Comparison of ENCODE assay signal across 9 mouse cellular contexts in genomic region chr10:19592556-19592955, GRCm38 (mm10). TPM values are rescaled to one million over a fixed set of nuclear protein-coding genes. Genes with fewer than 3 reads are reported as not detected.
A peak's percentile ranks its signal among the peaks of the same experiment; 100 is the strongest.
DNase-seq lines count a peak whose midpoint lies in the region; ATAC-seq lines count a peak whose summit lies in the region.
"Had no signal": no experiment of that assay in that cellular context is flagged by ENCODE, and none has a peak within 500 bp of the region (broad histone marks: within the 10 kb centered on the region; RNA-seq: fewer than 3 reads in every experiment).

No protein-coding gene starts in this region.

- H3K9ac ChIP-seq in lung, embryonic 15.5 days: peak overlapping the region; percentile 68
- peak overlapping the region; percentile 78 for H3K9ac ChIP-seq in embryonic facial prominence, embryonic 14.5 days (ENCODE audit: low read depth, low read length)
- H3K9ac ChIP-seq in intestine, embryonic 16.5 days (ENCODE audit: low read depth, low read length): peak overlapping the region; percentile 90
- peak overlapping the region; percentile 65 for H3K9ac ChIP-seq in neural tube, embryonic 15.5 days (replicated peaks)

- no peak for DNase-seq in lung, postnatal 25 days (ENCODE audit: low spot score)
- no peak for DNase-seq in embryonic facial prominence, embryonic 14.5 days (ENCODE audit: low spot score)
- DNase-seq in layer of hippocampus, adult 9-10 months (ENCODE audit: low spot score): no peak
- DNase-seq in right cerebral cortex, postnatal 4 days: no peak
- no peak for DNase-seq in ovary, adult 18-20 months (ENCODE audit: low spot score)
- DNase-seq: thymus, adult 18-20 months had no signal

- no peak for ATAC-seq in lung, embryonic 15.5 days (ENCODE audit: borderline replicate concordance, extremely low read depth, low FRiP score, low TSS enrichment)
- no peak for ATAC-seq in embryonic facial prominence, embryonic 14.5 days (ENCODE audit: low read depth)
- ATAC-seq in intestine, embryonic 16.5 days: no peak
- ATAC-seq in neural tube, embryonic 15.5 days (ENCODE audit: low FRiP score): no peak

- no peaks in the 10 kb centered on the region for H3K36me3 ChIP-seq in lung, embryonic 15.5 days
- no peaks in the 10 kb centered on the region for H3K36me3 ChIP-seq in embryonic facial prominence, embryonic 14.5 days (ENCODE audit: control insufficient read depth, insufficient read depth, low read length)
- H3K36me3 ChIP-seq in intestine, embryonic 16.5 days (ENCODE audit: control insufficient read depth, insufficient read depth, low read length): no peaks in the 10 kb centered on the region
- no peaks in the 10 kb centered on the region for H3K36me3 ChIP-seq in neural tube, embryonic 15.5 days

- H3K4me3 ChIP-seq in lung, embryonic 15.5 days: peak overlapping the region; percentile 60
- H3K4me3 ChIP-seq in embryonic facial prominence, embryonic 14.5 days (ENCODE audit: low read depth, low read length): peak overlapping the region; percentile 62
- H3K4me3 ChIP-seq in intestine, embryonic 16.5 days (ENCODE audit: low read length): peak overlapping the region; percentile 68
- peak overlapping the region; percentile 56 for H3K4me3 ChIP-seq in neural tube, embryonic 15.5 days (replicated peaks)

- H3K27ac ChIP-seq in lung, embryonic 15.5 days: peak overlapping the region; percentile 85
- peak overlapping the region; percentile 80 for H3K27ac ChIP-seq in embryonic facial prominence, embryonic 14.5 days (replicated peaks; ENCODE audit: low read depth, low read length)
- H3K27ac ChIP-seq in intestine, embryonic 16.5 days (ENCODE audit: low read length): peak overlapping the region; percentile 96
- peak overlapping the region; percentile 69; the same call in 1 of the 2 replicates for H3K27ac ChIP-seq in neural tube, embryonic 15.5 days (replicated peaks)

- WGBS in lung, embryonic 15.5 days: 1% methylated on average over 3 of the region's 3 CpGs
- 8% methylated on average over 3 of the region's 3 CpGs for WGBS in embryonic facial prominence, embryonic 14.5 days
- 0% methylated on average over 3 of the region's 3 CpGs for WGBS in intestine, embryonic 16.5 days
- WGBS in neural tube, embryonic 15.5 days: 3% methylated on average over 3 of the region's 3 CpGs

- H3K4me1 ChIP-seq in lung, embryonic 15.5 days: peaks cover 21% of the 10 kb centered on the region
- H3K4me1 ChIP-seq in embryonic facial prominence, embryonic 14.5 days (ENCODE audit: control insufficient read depth, insufficient read depth, low read length): peaks cover 20% of the 10 kb centered on the region
- H3K4me1 ChIP-seq in intestine, embryonic 16.5 days (ENCODE audit: control insufficient read depth, insufficient read depth, low read length): peaks cover 19% of the 10 kb centered on the region
- peaks cover 19% of the 10 kb centered on the region for H3K4me1 ChIP-seq in neural tube, embryonic 15.5 days

- no peaks in the 10 kb centered on the region for H3K27me3 ChIP-seq in lung, embryonic 15.5 days
- no peaks in the 10 kb centered on the region for H3K27me3 ChIP-seq in embryonic facial prominence, embryonic 14.5 days (replicated peaks; ENCODE audit: control insufficient read depth, insufficient read depth, low read length)
- no peaks in the 10 kb centered on the region for H3K27me3 ChIP-seq in intestine, embryonic 16.5 days (replicated peaks; ENCODE audit: control insufficient read depth, insufficient read depth, low read length)
- H3K27me3 ChIP-seq in neural tube, embryonic 15.5 days (replicated peaks): no peaks in the 10 kb centered on the region

- peak overlapping the region; percentile 66 for H3K4me2 ChIP-seq in lung, embryonic 15.5 days
- peak overlapping the region; percentile 69 for H3K4me2 ChIP-seq in embryonic facial prominence, embryonic 14.5 days (ENCODE audit: low read depth, low read length)
- H3K4me2 ChIP-seq in intestine, embryonic 16.5 days (ENCODE audit: low read depth, low read length): peak overlapping the region; percentile 60
- peak overlapping the region; percentile 74 for H3K4me2 ChIP-seq in neural tube, embryonic 15.5 days

- H3K9me3 ChIP-seq in lung, embryonic 15.5 days: no peaks in the 10 kb centered on the region
- no peaks in the 10 kb centered on the region for H3K9me3 ChIP-seq in embryonic facial prominence, embryonic 14.5 days (ENCODE audit: control insufficient read depth, low read length)
- no peaks in the 10 kb centered on the region for H3K9me3 ChIP-seq in intestine, embryonic 16.5 days (ENCODE audit: control insufficient read depth, low read length)
- no peaks in the 10 kb centered on the region for H3K9me3 ChIP-seq in neural tube, embryonic 15.5 days (replicated peaks)

RNA-seq across cellular contexts. Expression of gene Ifngr1, which starts 0.8 kb away (rescaled TPM):
- polyA plus RNA-seq in lung, embryonic 15.5 days (2015; fragmentation: Nextera tagmentation; extraction: Ambion mirVana): 73.0 and 77.3 TPM in 2 replicates
- polyA plus RNA-seq in embryonic facial prominence, embryonic 14.5 days (2014; fragmentation: Nextera tagmentation; extraction: Ambion mirVana): 57.4 and 60.5 TPM in 2 replicates
- 108 and 115 TPM in 2 replicates for polyA plus RNA-seq in intestine, embryonic 16.5 days (2015; fragmentation: Nextera tagmentation; extraction: Ambion mirVana)
- polyA plus RNA-seq in neural tube, embryonic 15.5 days (2015; fragmentation: Nextera tagmentation; extraction: Ambion mirVana): 24.6 and 48.5 TPM in 2 replicates

RNA-seq across cellular contexts. Expression of gene Il22ra2, which starts 29.2 kb away (rescaled TPM):
- polyA plus RNA-seq in lung, embryonic 15.5 days (2015; fragmentation: Nextera tagmentation; extraction: Ambion mirVana): 0.15 TPM in 1 of 2 replicates, not detected in the other
- polyA plus RNA-seq in embryonic facial prominence, embryonic 14.5 days (2014; fragmentation: Nextera tagmentation; extraction: Ambion mirVana): 0.11 TPM in 1 of 2 replicates, not detected in the other
- polyA plus RNA-seq in intestine, embryonic 16.5 days (2015; fragmentation: Nextera tagmentation; extraction: Ambion mirVana): not detected in 2 replicates
- not detected in 2 replicates for polyA plus RNA-seq in neural tube, embryonic 15.5 days (2015; fragmentation: Nextera tagmentation; extraction: Ambion mirVana)
